Mouse (Mus musculus) neutrophil, adult 59 days (primary cell): ENCODE measurements around the gene Olfr791. TPM values are rescaled to one million over a fixed set of nuclear protein-coding genes. Genes with fewer than 3 reads are reported as not detected.

Source experiments
- total RNA-seq, 2 experiments: library from RNA; stranded (reverse); gene quantifications; 1 replicate in 1 of 2; 2 replicates in 1 of 2; pipeline ENCODE4 v1.2.4; 2023

Gene Olfr791
- not detected for total RNA-seq

GRCm38 (mm10) chr10:129521492-129521891 is at the start of gene Olfr791:
Gene Olfr791, plus strand, starts transcription at chr10:129521792.

GRCm38 (mm10) chr10:129484452-129484851 is 37.1 kb upstream of the Olfr791 start, which contains the start of gene Olfr789:
Gene Olfr789, plus strand, starts transcription at chr10:129484752.

GRCm38 (mm10) chr10:129498192-129498591 is 23.4 kb upstream of the Olfr791 start, which contains the start of gene Olfr790:
Gene Olfr790, plus strand, starts transcription at chr10:129498492.

GRCm38 (mm10) chr10:129538862-129539261 is 17.3 kb downstream of the Olfr791 start, which contains the start of gene Olfr792:
Gene Olfr792, plus strand, starts transcription at chr10:129539162.

GRCm38 (mm10) chr10:129567355-129567754 is 45.8 kb downstream of the Olfr791 start, which contains the start of gene Olfr794:
Gene Olfr794, plus strand, starts transcription at chr10:129567655.

Other genes starting within 250 kb of the Olfr791 start
- gene Olfr780, start 203.7 kb upstream of the Olfr791 start, total RNA-seq: not detected
- gene Olfr781, start 192.9 kb upstream of the Olfr791 start, total RNA-seq: not detected
- not detected for gene Olfr782, start 172.9 kb upstream of the Olfr791 start, total RNA-seq
- gene Olfr784, start 137.7 kb upstream of the Olfr791 start, total RNA-seq: under 1 TPM in 1 of 2 experiments, not detected in 1; 0.22 TPM
- not detected for gene Olfr785, start 116.4 kb upstream of the Olfr791 start, total RNA-seq
- not detected for gene Olfr786, start 94.5 kb upstream of the Olfr791 start, total RNA-seq
- gene Olfr787, start 59.9 kb upstream of the Olfr791 start, total RNA-seq: not detected
- not detected for gene Olfr788, start 50.8 kb upstream of the Olfr791 start, total RNA-seq
- not detected for gene Olfr789, start 37.0 kb upstream of the Olfr791 start, total RNA-seq
- gene Olfr790, start 23.3 kb upstream of the Olfr791 start, total RNA-seq: not detected
- not detected for gene Olfr792, start 17.4 kb downstream of the Olfr791 start, total RNA-seq
- not detected for gene Olfr794, start 45.9 kb downstream of the Olfr791 start, total RNA-seq
- not detected for gene Olfr796, start 90.8 kb downstream of the Olfr791 start, total RNA-seq
- gene Olfr798, start 106.1 kb downstream of the Olfr791 start, total RNA-seq: not detected
- not detected for gene Olfr799, start 115.7 kb downstream of the Olfr791 start, total RNA-seq
- not detected for gene Olfr800, start 135.9 kb downstream of the Olfr791 start, total RNA-seq
- gene Olfr801, start 152.1 kb downstream of the Olfr791 start, total RNA-seq: not detected
- gene Olfr802, start 166.4 kb downstream of the Olfr791 start, total RNA-seq: not detected
- gene Olfr803, start 172.5 kb downstream of the Olfr791 start, total RNA-seq: not detected
- gene Olfr804, start 181.4 kb downstream of the Olfr791 start, total RNA-seq: not detected
- not detected for gene Olfr805, start 207.6 kb downstream of the Olfr791 start, total RNA-seq
- gene Olfr806, start 220.1 kb downstream of the Olfr791 start, total RNA-seq: not detected
- not detected for gene Olfr807, start 236.0 kb downstream of the Olfr791 start, total RNA-seq
- not detected for gene Olfr808, start 243.7 kb downstream of the Olfr791 start, total RNA-seq